Mouse (Mus musculus) midbrain, embryonic 11.5 days (tissue): ENCODE data around the gene Banf1. TPM values are rescaled to one million over a fixed set of nuclear protein-coding genes. Genes with fewer than 3 reads are reported as not detected.
"Not testable (repeated sequence)": the region's sequence is repeated elsewhere in the genome, so short reads cannot be mapped to it uniquely, and the experiment has no call there.

ENCODE experiments used
- ATAC-seq: fragments of 200-750 bp; cut with Nextera tagmentation; 2 replicates; pipeline ENCODE4 v1.8.0; 2017; ENCODE audit warnings: moderate TSS enrichment, moderate library complexity; ENCODE audit not compliant: low FRiP score
- DNase-seq: peaks from one replicate; pipeline ENCODE4 v3.0.0; 2015; ENCODE audit warnings: low spot score; ENCODE audit errors: missing footprints
- H3K27ac ChIP-seq: fragments of 300-500 bp; sonication (generic); 2 replicates; pipeline ENCODE4 v1.5.1; 2014; ENCODE audit warnings: low read depth, low read length
- H3K27me3 ChIP-seq: fragments of 300-500 bp; sonication (generic); 2 replicates; pipeline ENCODE4 v1.6.1; 2014; ENCODE audit warnings: mild to moderate bottlenecking, low read length, moderate library complexity, mixed read lengths; ENCODE audit not compliant: control insufficient read depth, insufficient read depth
- H3K36me3 ChIP-seq: fragments of 300-500 bp; sonication (generic); 2 replicates; pipeline ENCODE4 v1.6.1; 2014; ENCODE audit warnings: mild to moderate bottlenecking, low read length, moderate library complexity, mixed read lengths; ENCODE audit not compliant: control insufficient read depth, insufficient read depth
- H3K4me1 ChIP-seq: fragments of 300-500 bp; sonication (generic); 2 replicates; pipeline ENCODE4 v1.6.1; 2014; ENCODE audit warnings: low read length; ENCODE audit not compliant: control insufficient read depth, insufficient read depth
- H3K4me2 ChIP-seq: fragments of 300-500 bp; sonication (generic); 2 replicates; pipeline ENCODE4 v1.6.1; 2014; ENCODE audit warnings: mild to moderate bottlenecking, moderate library complexity
- H3K4me3 ChIP-seq: fragments of 300-500 bp; sonication (generic); 2 replicates; pipeline ENCODE4 v1.5.1; 2014; ENCODE audit warnings: low read depth, low read length
- H3K9ac ChIP-seq: fragments of 300-500 bp; sonication (generic); 2 replicates; pipeline ENCODE4 v1.6.1; 2014; ENCODE audit warnings: low read length
- H3K9me3 ChIP-seq: fragments of 300-500 bp; sonication (generic); 2 replicates; pipeline ENCODE4 v1.6.1; 2016; ENCODE audit warnings: low read length; ENCODE audit not compliant: control insufficient read depth
- WGBS: fragments of 180-500 bp; shearing (Covaris S2); extraction: QIAGEN DNeasy Blood & Tissue Kit; methylation state at CpG from one replicate; pipeline ENCODE4 v1.1.7; 2014; 5-methylcytosine and 5-hydroxymethylcytosine counted together
- polyA plus RNA-seq: library from polyadenylated mRNA; unstranded; fragments of >200 nt; fragmentation: Nextera tagmentation; extraction: Ambion mirVana; gene quantifications from 2 replicates; pipeline ENCODE4 v1.2.1, GENCODE M21; 2014

Gene Banf1
- polyA plus RNA-seq, 1 experiment from 2014 or later, result 512 TPM

GRCm38 (mm10) chr19:5405924-5406323, 39.0 kb upstream of the Banf1 start:
- ATAC-seq (no peak), DNase-seq (peak; percentile 86)
- peak overlapping the region; percentile 48 for H3K4me2 ChIP-seq
- peak overlapping the region; percentile 56; the same call in 1 of the 2 replicates for H3K9ac ChIP-seq
- WGBS, result 33% methylated on average over 7 of the region's 7 CpGs
- H3K27me3 ChIP-seq, result no peaks in the 10 kb centered on the region
- H3K9me3 ChIP-seq, result no peaks in the 10 kb centered on the region
- H3K4me1 ChIP-seq, result peaks cover 11% of the 10 kb centered on the region
- no peaks in the 10 kb centered on the region for H3K36me3 ChIP-seq
- H3K27ac ChIP-seq, result no peak overlapping the region; the same call in 1 of the 2 replicates
- peak overlapping the region; percentile 30 for H3K4me3 ChIP-seq

- ATAC-seq (no peak), DNase-seq (peak; percentile 31)
- no peak within 1 kb of the TSS for H3K4me3 ChIP-seq
- no peaks in the 10 kb centered on the region for H3K36me3 ChIP-seq
- no peak within 1 kb of the TSS for H3K9ac ChIP-seq
- H3K9me3 ChIP-seq, result no peaks in the 10 kb centered on the region
- WGBS, result 77% methylated on average over 8 of the region's 8 CpGs
- peaks cover 8% of the 10 kb centered on the region; the same call in 1 of the 2 replicates for H3K4me1 ChIP-seq
- no peak within 1 kb of the TSS for H3K27ac ChIP-seq
- no peak within 1 kb of the TSS for H3K4me2 ChIP-seq
- H3K27me3 ChIP-seq, result no peaks in the 10 kb centered on the region
Measured at GRCm38 (mm10) chr19:5402293-5402692, 35.3 kb upstream of the Banf1 start, which contains the start of gene Tsga10ip. Gene Tsga10ip, minus strand, starts transcription at chr19:5402526.

GRCm38 (mm10) chr19:5401073-5401472, 34.1 kb upstream of the Banf1 start:
- not testable (repeated sequence) for H3K4me1 ChIP-seq, H3K4me2 ChIP-seq, H3K4me3 ChIP-seq, H3K9me3 ChIP-seq, H3K27ac ChIP-seq, ATAC-seq, DNase-seq, H3K9ac ChIP-seq, H3K27me3 ChIP-seq, H3K36me3 ChIP-seq
- WGBS, result 79% methylated on average over 4 of the region's 4 CpGs

GRCm38 (mm10) chr19:5395371-5395770, 28.4 kb upstream of the Banf1 start:
- Histone ChIP-seq H3K4me3 (no peak overlapping the region), H3K36me3 (no peaks in the 10 kb centered on the region), H3K4me2 (no peak overlapping the region), H3K27ac (no peak overlapping the region), H3K9ac (no peak overlapping the region), H3K27me3 (no peaks in the 10 kb centered on the region), H3K9me3 (no peaks in the 10 kb centered on the region), H3K4me1 (no peaks in the 10 kb centered on the region)
- DNase-seq (peak; percentile 80), ATAC-seq (no peak)
- 64% methylated on average over 4 of the region's 4 CpGs for WGBS

GRCm38 (mm10) chr19:5394168-5394567, 27.2 kb upstream of the Banf1 start:
- DNase-seq, result peak; percentile 23
- Histone ChIP-seq H3K4me2 (no peak overlapping the region), H3K4me1 (peaks cover 10% of the 10 kb centered on the region), H3K27ac (no peak overlapping the region), H3K9me3 (no peaks in the 10 kb centered on the region), H3K36me3 (no peaks in the 10 kb centered on the region), H3K4me3 (no peak overlapping the region), H3K27me3 (no peaks in the 10 kb centered on the region), H3K9ac (no peak overlapping the region)
- no peak for ATAC-seq
- 56% methylated on average over 10 of the region's 10 CpGs for WGBS

GRCm38 (mm10) chr19:5392892-5393291, 25.9 kb upstream of the Banf1 start:
- DNase-seq, result peak; percentile 21

GRCm38 (mm10) chr19:5390416-5390815, 23.4 kb upstream of the Banf1 start:
- H3K4me2 ChIP-seq, result no peak overlapping the region; the same call in 1 of the 2 replicates
- no peaks in the 10 kb centered on the region for H3K27me3 ChIP-seq
- ATAC-seq, result no peak
- H3K9ac ChIP-seq, result peak overlapping the region; percentile 9; the same call in 1 of the 2 replicates
- peaks cover 24% of the 10 kb centered on the region for H3K4me1 ChIP-seq
- no peak overlapping the region for H3K4me3 ChIP-seq
- 81% methylated on average over 8 of the region's 8 CpGs for WGBS
- H3K36me3 ChIP-seq, result peaks cover 2% of the 10 kb centered on the region
- H3K9me3 ChIP-seq, result no peaks in the 10 kb centered on the region
- DNase-seq, result no peak
- H3K27ac ChIP-seq, result no peak overlapping the region

More at GRCm38 (mm10) chr19:5392892-5393291, 25.9 kb upstream of the Banf1 start:
- no peak for ATAC-seq
- no peak overlapping the region for H3K27ac ChIP-seq
- H3K9me3 ChIP-seq, result no peaks in the 10 kb centered on the region
- no peak overlapping the region for H3K9ac ChIP-seq
- no peak overlapping the region for H3K4me2 ChIP-seq
- H3K4me3 ChIP-seq, result no peak overlapping the region
- H3K27me3 ChIP-seq, result no peaks in the 10 kb centered on the region
- H3K36me3 ChIP-seq, result no peaks in the 10 kb centered on the region
- peaks cover 11% of the 10 kb centered on the region for H3K4me1 ChIP-seq
- WGBS, result 78% methylated on average over 4 of the region's 4 CpGs

GRCm38 (mm10) chr19:5389647-5390046, 22.7 kb upstream of the Banf1 start:
- ATAC-seq, result no peak
- WGBS, result 57% methylated on average over 12 of the region's 12 CpGs
- peak; percentile 85 for DNase-seq
- Histone ChIP-seq H3K9ac (peak overlapping the region; percentile 87; the same call in 1 of the 2 replicates), H3K4me3 (peak overlapping the region; percentile 100), H3K9me3 (no peaks in the 10 kb centered on the region), H3K27me3 (no peaks in the 10 kb centered on the region), H3K27ac (no peak overlapping the region), H3K4me2 (peak overlapping the region; percentile 97), H3K36me3 (peaks cover 4% of the 10 kb centered on the region), H3K4me1 (peaks cover 24% of the 10 kb centered on the region)

- WGBS, result 2% methylated on average over 43 of the region's 43 CpGs
Measured at GRCm38 (mm10) chr19:5388588-5389242, 21.7 kb upstream of the Banf1 start, which contains the start of gene Sart1. Gene Sart1, minus strand, starts transcription at chr19:5388703.

More at GRCm38 (mm10) chr19:5388588-5389242, 21.7 kb upstream of the Banf1 start, which contains the start of gene Sart1:
- H3K9ac ChIP-seq, result peak within 1 kb of the TSS; percentile 87
- peak within 1 kb of the TSS; percentile 57 for H3K27ac ChIP-seq
- H3K4me1 ChIP-seq, result peaks cover 24% of the 10 kb centered on the region
- peak; percentile 99 for DNase-seq
- peaks cover 13% of the 10 kb centered on the region for H3K36me3 ChIP-seq
- no peaks in the 10 kb centered on the region for H3K9me3 ChIP-seq
- peak within 1 kb of the TSS; percentile 100 for H3K4me3 ChIP-seq
- H3K27me3 ChIP-seq, result no peaks in the 10 kb centered on the region
- ATAC-seq, result peak; percentile 95
- peak within 1 kb of the TSS; percentile 97 for H3K4me2 ChIP-seq
